Mouse (Mus musculus) layer of hippocampus, adult 18-20 months (tissue): Measurements from ENCODE around the gene Dnaic2. TPM values are rescaled to one million over a fixed set of nuclear protein-coding genes. Genes with fewer than 3 reads are reported as not detected.
A peak's percentile ranks its signal among the peaks of the same experiment; 100 is the strongest.

Experiments used
- DNase-seq, 2 experiments: peaks; one replicate each; pipeline ENCODE4 v3.0.0; 2022; ENCODE audit warnings: low spot score in 2 of 2
- total RNA-seq, 2 experiments: library from RNA; stranded (reverse); gene quantifications; 2 replicates each; pipeline ENCODE4 v1.2.3; 2021

Gene Dnaic2
- total RNA-seq, 2 experiments from 2014 or later, result 1.6 to 2.1 TPM

GRCm38 (mm10) chr11:114795848-114796322 is 68.7 kb downstream of the Dnaic2 start, which contains the start of gene Btbd17:
Gene Btbd17 (minus strand): TSS chr11:114795945.
- peak; percentile 47 for DNase-seq

GRCm38 (mm10) chr11:114797176-114797575 is 70.0 kb downstream of the Dnaic2 start:
- DNase-seq, result no peak

GRCm38 (mm10) chr11:114797981-114798380 is 70.8 kb downstream of the Dnaic2 start:
- DNase-seq, result no peak

GRCm38 (mm10) chr11:114798624-114799023 is 71.4 kb downstream of the Dnaic2 start, which contains the start of gene Gpr142:
Gene Gpr142 (plus strand): TSS chr11:114798924.
- DNase-seq, result no peak

- no peak for DNase-seq
Observed at GRCm38 (mm10) chr11:114801906-114802305, 74.7 kb downstream of the Dnaic2 start.

GRCm38 (mm10) chr11:114802540-114803267 is 75.5 kb downstream of the Dnaic2 start:
- no peak for DNase-seq

- DNase-seq, result no peak
Observed at GRCm38 (mm10) chr11:114803990-114804389, 76.8 kb downstream of the Dnaic2 start.

GRCm38 (mm10) chr11:114807025-114807424 is 79.8 kb downstream of the Dnaic2 start:
- no peak for DNase-seq

Other genes with a start within 250 kb of the Dnaic2 start
- 100 to 1,000 TPM; 925 to 946 TPM for gene Rpl38, start 58.9 kb upstream of the Dnaic2 start, total RNA-seq
- 10 to 100 TPM; 29.3 to 31.2 TPM for gene Ttyh2, start 52.0 kb upstream of the Dnaic2 start, total RNA-seq
- 1 to 10 TPM; 3.0 to 3.1 TPM for gene Kif19a, start 38.0 kb downstream of the Dnaic2 start, total RNA-seq
- 10 to 100 TPM; 18.7 to 23.2 TPM for gene Btbd17, start 68.5 kb downstream of the Dnaic2 start, total RNA-seq
- gene Gpr142, start 71.5 kb downstream of the Dnaic2 start, total RNA-seq, result not detected
- 1 to 10 TPM; 3.3 to 3.7 TPM for gene Gprc5c, start 123.7 kb downstream of the Dnaic2 start, total RNA-seq
- under 1 TPM; 0.41 to 0.50 TPM for gene Cd300a, start 162.6 kb downstream of the Dnaic2 start, total RNA-seq
- gene Cd300lb, start 207.0 kb downstream of the Dnaic2 start, total RNA-seq, result not detected
- gene Cd300c, start 241.7 kb downstream of the Dnaic2 start, total RNA-seq, result not detected